Mouse (Mus musculus) liver, embryonic 11.5 days (tissue): ENCODE results near the gene Efna3. TPM values are rescaled to one million over a fixed set of nuclear protein-coding genes. Genes with fewer than 3 reads are reported as not detected.

Source experiments
- ATAC-seq: fragments of 200-750 bp; cut with Nextera tagmentation; replicated peaks from 2 replicates; pipeline ENCODE4 v1.8.0; 2017; ENCODE audit warnings: moderate number of reproducible peaks, mild to moderate bottlenecking, moderate TSS enrichment, moderate library complexity; ENCODE audit not compliant: low FRiP score
- DNase-seq: peaks from one replicate; pipeline ENCODE4 v3.0.0-alpha.2; 2017; ENCODE audit warnings: low spot score
- H3K27ac ChIP-seq: fragments of 300-500 bp; sonication (generic); 2 replicates; pipeline ENCODE4 v1.5.1; 2014; ENCODE audit warnings: mild to moderate bottlenecking, low read depth, low read length, control low read depth
- H3K27me3 ChIP-seq: fragments of 300-500 bp; sonication (generic); replicated peaks from 2 replicates; pipeline ENCODE4 v1.6.1; 2014; ENCODE audit warnings: low read length, mixed read lengths; ENCODE audit not compliant: control insufficient read depth, insufficient read depth
- H3K36me3 ChIP-seq: fragments of 300-500 bp; sonication (generic); 2 replicates; pipeline ENCODE4 v1.6.1; 2014; ENCODE audit warnings: mild to moderate bottlenecking, low read length, moderate library complexity, mixed read lengths; ENCODE audit not compliant: control insufficient read depth, insufficient read depth
- H3K4me1 ChIP-seq: fragments of 300-500 bp; sonication (generic); replicated peaks from 2 replicates; pipeline ENCODE4 v1.6.1; 2014; ENCODE audit warnings: low read length, mixed read lengths; ENCODE audit not compliant: control insufficient read depth, insufficient read depth
- H3K4me2 ChIP-seq: fragments of 300-500 bp; sonication (generic); 2 replicates; pipeline ENCODE4 v1.6.1; 2014; ENCODE audit warnings: mild to moderate bottlenecking, control low read depth, moderate library complexity
- H3K4me3 ChIP-seq: fragments of 300-500 bp; sonication (generic); 2 replicates; pipeline ENCODE4 v1.5.1; 2014; ENCODE audit warnings: low read depth, low read length, control low read depth
- H3K9ac ChIP-seq: fragments of 300-500 bp; sonication (generic); 2 replicates; pipeline ENCODE4 v1.6.1; 2014; ENCODE audit warnings: low read depth, low read length, control low read depth
- H3K9me3 ChIP-seq: fragments of 300-500 bp; sonication (generic); 2 replicates; pipeline ENCODE4 v1.6.1; 2016; ENCODE audit warnings: low read length, inconsistent platforms, mixed read lengths; ENCODE audit not compliant: control insufficient read depth
- WGBS: fragments of 180-500 bp; shearing (Covaris S2); extraction: QIAGEN DNeasy Blood & Tissue Kit; methylation state at CpG from one replicate; pipeline ENCODE4 v1.1.7; 2014; 5-methylcytosine and 5-hydroxymethylcytosine counted together
- polyA plus RNA-seq: library from polyadenylated mRNA; unstranded; fragments of >200 nt; fragmentation: Nextera tagmentation; extraction: Ambion mirVana; gene quantifications from 2 replicates; pipeline ENCODE4 v1.2.1, GENCODE M21; 2014

Gene Efna3
- polyA plus RNA-seq, 1 experiment from 2014 or later, result 3.9 TPM

DNA sequence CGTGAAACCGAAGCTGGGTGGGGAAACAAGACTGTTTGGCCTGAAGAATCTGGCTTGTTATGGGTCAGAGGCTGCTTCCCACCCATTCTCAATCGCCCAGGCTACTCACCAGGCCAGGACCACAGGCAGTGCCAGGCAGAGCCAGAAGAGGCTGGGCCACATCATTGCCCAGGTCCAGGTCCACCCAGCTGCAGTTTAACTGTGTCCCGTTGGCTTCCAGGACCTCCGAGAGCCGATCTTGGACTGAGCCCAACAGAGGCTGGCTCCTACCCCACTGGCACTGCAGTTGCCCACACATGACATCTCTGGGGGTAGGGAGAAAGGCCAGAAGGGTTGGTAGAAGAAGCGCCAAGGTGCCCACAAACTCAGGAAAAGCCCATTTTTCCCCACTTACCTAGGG is 20.5 kb upstream of the Efna3 start:
- no peak overlapping the region for H3K4me3 ChIP-seq
- WGBS, result 81% methylated on average over 7 of the region's 7 CpGs
- no peaks in the 10 kb centered on the region for H3K9me3 ChIP-seq
- H3K27ac ChIP-seq, result no peak overlapping the region
- DNase-seq (no peak), ATAC-seq (no peak)
- H3K36me3 ChIP-seq, result no peaks in the 10 kb centered on the region; the same call in 1 of the 2 replicates
- no peak overlapping the region for H3K4me2 ChIP-seq
- H3K27me3 ChIP-seq, result peaks cover 4% of the 10 kb centered on the region
- peaks cover 13% of the 10 kb centered on the region for H3K4me1 ChIP-seq
- no peak overlapping the region for H3K9ac ChIP-seq

DNA sequence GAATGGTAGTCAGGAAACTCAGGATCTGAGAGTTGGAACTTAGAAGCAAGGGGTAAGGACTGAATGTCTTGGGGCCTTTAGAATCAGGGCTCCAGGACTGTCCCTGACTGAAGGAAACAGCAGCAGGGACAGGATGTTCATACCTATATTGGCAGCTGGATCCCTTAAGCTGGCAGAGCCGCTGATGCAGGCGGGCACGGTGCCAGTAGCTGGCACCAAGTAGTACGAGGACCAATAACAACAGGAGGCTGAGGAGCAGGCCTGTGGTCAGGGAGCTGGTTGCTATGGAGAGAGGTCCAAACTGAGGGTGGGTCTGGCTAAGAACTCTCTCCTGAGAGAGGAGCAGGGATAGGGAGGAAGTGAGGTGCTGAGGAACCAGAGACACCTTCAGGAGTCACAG is 19.0 kb upstream of the Efna3 start:
- no peaks in the 10 kb centered on the region for H3K9me3 ChIP-seq
- H3K4me2 ChIP-seq, result no peak overlapping the region
- peaks cover 21% of the 10 kb centered on the region for H3K4me1 ChIP-seq
- DNase-seq, result no peak
- no peak overlapping the region for H3K27ac ChIP-seq
- H3K27me3 ChIP-seq, result peaks cover 5% of the 10 kb centered on the region; the same call in 1 of the 2 replicates
- no peak overlapping the region for H3K9ac ChIP-seq
- H3K4me3 ChIP-seq, result no peak overlapping the region
- WGBS, result 88% methylated on average over 4 of the region's 4 CpGs
- no peak for ATAC-seq
- no peaks in the 10 kb centered on the region; the same call in 1 of the 2 replicates for H3K36me3 ChIP-seq

DNA sequence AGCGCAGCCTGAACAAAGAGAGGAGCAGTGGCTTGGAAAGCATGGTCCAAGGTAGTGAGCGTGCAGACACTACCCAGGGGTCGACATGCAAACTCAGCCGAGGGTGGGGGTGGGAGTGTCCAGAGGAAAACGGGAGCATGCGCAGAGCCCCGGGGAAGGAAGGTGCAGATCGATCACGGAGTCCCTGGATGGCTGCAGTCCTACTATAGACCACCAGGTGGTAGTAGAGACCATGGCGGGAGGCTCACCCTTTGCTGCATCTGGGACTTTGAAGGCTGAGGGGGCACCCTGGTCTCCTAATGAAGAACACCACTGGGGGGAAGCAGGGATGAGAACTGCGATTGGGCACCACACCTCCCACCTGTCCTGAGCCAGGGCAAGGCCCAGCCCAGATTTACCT is 17.7 kb upstream of the Efna3 start:
- WGBS, result 12% methylated on average over 11 of the region's 11 CpGs
- H3K36me3 ChIP-seq, result no peaks in the 10 kb centered on the region; the same call in 1 of the 2 replicates
- ATAC-seq (peak; percentile 27; the same call in 1 of the 2 replicates), DNase-seq (peak; percentile 76)
- peak overlapping the region; percentile 28 for H3K4me3 ChIP-seq
- peaks cover 5% of the 10 kb centered on the region; the same call in 1 of the 2 replicates for H3K27me3 ChIP-seq
- no peaks in the 10 kb centered on the region for H3K9me3 ChIP-seq
- peaks cover 27% of the 10 kb centered on the region for H3K4me1 ChIP-seq
- H3K9ac ChIP-seq, result no peak overlapping the region
- H3K27ac ChIP-seq, result no peak overlapping the region
- H3K4me2 ChIP-seq, result peak overlapping the region; percentile 51

GRCm38 (mm10) chr3:89339416-89339815 is 16.7 kb upstream of the Efna3 start:
- H3K36me3 ChIP-seq, result no peaks in the 10 kb centered on the region; the same call in 1 of the 2 replicates
- no peaks in the 10 kb centered on the region for H3K9me3 ChIP-seq
- peaks cover 5% of the 10 kb centered on the region; the same call in 1 of the 2 replicates for H3K27me3 ChIP-seq
- H3K27ac ChIP-seq, result no peak overlapping the region; the same call in 1 of the 2 replicates
- H3K4me3 ChIP-seq, result 0 out of 2 replicates have a peak overlapping the region, but pooled peaks have one; percentile 1
- no peak overlapping the region for H3K9ac ChIP-seq
- peak; percentile 74 for DNase-seq
- H3K4me1 ChIP-seq, result peaks cover 27% of the 10 kb centered on the region
- no peak overlapping the region for H3K4me2 ChIP-seq
- no peak for ATAC-seq
- 30% methylated on average over 8 of the region's 8 CpGs for WGBS

- H3K27me3 ChIP-seq, result peaks cover 14% of the 10 kb centered on the region
Measured at GRCm38 (mm10) chr3:89337721-89338578, 15.2 kb upstream of the Efna3 start, which contains the start of gene Efna4. Efna4 (minus strand) TSS chr3:89338028.

DNA sequence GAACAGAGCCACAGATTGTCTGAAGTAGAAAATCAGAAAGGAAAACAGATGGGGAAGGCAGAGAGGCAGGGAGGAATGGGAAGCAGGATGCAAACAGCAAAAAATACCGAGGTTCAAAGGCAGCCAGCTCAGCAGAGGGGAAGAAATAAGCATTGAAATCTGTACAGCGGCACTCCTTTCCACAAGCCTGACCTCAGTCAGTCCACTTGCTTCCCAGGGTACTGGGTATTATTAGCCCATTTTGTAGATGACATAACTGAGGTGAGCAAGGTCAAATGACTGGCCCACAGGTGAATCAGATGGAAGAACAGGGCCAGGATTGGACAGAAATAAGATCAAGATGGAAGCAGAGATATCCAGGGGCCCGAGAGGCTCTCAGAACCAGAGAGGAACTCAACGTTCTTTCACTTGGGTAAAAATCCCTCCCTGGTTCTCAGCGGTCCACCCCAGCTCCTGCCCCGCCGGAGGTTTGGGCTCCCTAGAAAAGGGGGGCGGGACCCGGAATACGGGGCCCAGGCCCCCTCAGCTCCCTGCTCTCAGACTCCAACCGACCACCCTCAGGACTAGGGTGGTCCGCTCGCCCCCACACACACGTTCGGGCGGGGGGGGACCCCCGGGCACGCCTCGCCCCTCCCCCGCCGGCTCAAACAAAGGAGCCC is 14.4 kb upstream of the Efna3 start:
- H3K27ac ChIP-seq, result peak overlapping the region; percentile 68
- ATAC-seq, result no peak
- H3K9me3 ChIP-seq, result no peaks in the 10 kb centered on the region
- peaks cover 6% of the 10 kb centered on the region; the same call in 1 of the 2 replicates for H3K36me3 ChIP-seq
- peak overlapping the region; percentile 67 for H3K4me3 ChIP-seq
- peaks cover 27% of the 10 kb centered on the region for H3K4me1 ChIP-seq
- no peak for DNase-seq
- H3K27me3 ChIP-seq, result peaks cover 15% of the 10 kb centered on the region
- H3K9ac ChIP-seq, result peak overlapping the region; percentile 64
- peak overlapping the region; percentile 82 for H3K4me2 ChIP-seq
- 3% methylated on average over 21 of the region's 21 CpGs for WGBS

More at GRCm38 (mm10) chr3:89337721-89338578, 15.2 kb upstream of the Efna3 start, which contains the start of gene Efna4:
- Histone ChIP-seq H3K9ac (peak within 1 kb of the TSS; percentile 64), H3K36me3 (peaks cover 6% of the 10 kb centered on the region; the same call in 1 of the 2 replicates), H3K4me2 (peak within 1 kb of the TSS; percentile 82), H3K4me3 (peak within 1 kb of the TSS; percentile 67), H3K27ac (peak within 1 kb of the TSS; percentile 68), H3K4me1 (peaks cover 27% of the 10 kb centered on the region), H3K9me3 (no peaks in the 10 kb centered on the region)
- peak; percentile 75 for DNase-seq
- ATAC-seq, result peak; percentile 75
- 2% methylated on average over 42 of the region's 44 CpGs for WGBS

DNA sequence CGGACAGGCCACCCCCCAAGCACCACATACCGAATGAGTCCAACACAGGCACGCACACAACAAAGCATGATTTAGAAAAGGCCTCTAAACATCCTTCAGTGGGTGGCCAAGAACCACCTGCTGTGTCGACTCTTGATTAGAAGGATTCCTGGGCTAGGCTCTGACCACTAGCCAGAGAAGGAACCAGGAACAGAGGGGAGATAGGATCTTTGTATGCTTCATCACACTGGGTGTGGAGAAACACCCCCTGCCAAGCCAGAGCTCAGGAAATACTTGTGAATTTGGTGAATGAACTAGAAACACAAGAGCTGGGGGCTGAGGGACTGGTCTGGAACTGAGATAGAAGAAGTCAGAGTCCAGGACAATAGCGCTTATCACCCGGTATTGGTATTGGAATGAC is 13.8 kb upstream of the Efna3 start:
- Histone ChIP-seq H3K27me3 (peaks cover 19% of the 10 kb centered on the region), H3K4me2 (peak overlapping the region; percentile 82), H3K36me3 (peaks cover 6% of the 10 kb centered on the region; the same call in 1 of the 2 replicates), H3K27ac (no peak overlapping the region), H3K9me3 (no peaks in the 10 kb centered on the region), H3K4me3 (peak overlapping the region; percentile 67), H3K9ac (no peak overlapping the region), H3K4me1 (peaks cover 27% of the 10 kb centered on the region)
- ATAC-seq, result no peak
- 23% methylated on average over 6 of the region's 6 CpGs for WGBS
- no peak for DNase-seq

DNA sequence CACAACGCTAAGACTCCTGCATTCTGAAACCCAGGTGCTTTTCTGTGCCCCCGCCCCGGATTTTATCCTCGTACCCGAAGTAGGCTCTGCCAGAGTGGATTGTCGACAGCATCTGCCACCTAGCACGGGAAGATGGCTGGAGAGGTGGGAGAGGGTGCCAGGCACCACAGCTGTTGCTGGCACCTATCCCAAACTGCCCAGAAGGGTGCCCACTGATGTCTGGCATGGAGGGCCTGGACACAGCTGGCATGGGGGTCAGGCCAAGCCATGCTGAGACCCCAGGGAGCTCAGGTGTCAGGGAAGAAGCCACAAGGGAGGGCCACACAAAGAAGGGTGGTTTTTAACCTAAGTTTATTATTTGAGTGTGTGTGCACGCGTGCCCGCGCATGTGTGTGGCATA is 10.3 kb upstream of the Efna3 start:
- 78% methylated on average over 11 of the region's 11 CpGs for WGBS
- no peak overlapping the region for H3K4me2 ChIP-seq
- no peak overlapping the region for H3K4me3 ChIP-seq
- peaks cover 6% of the 10 kb centered on the region; the same call in 1 of the 2 replicates for H3K36me3 ChIP-seq
- no peak for DNase-seq
- no peak overlapping the region for H3K9ac ChIP-seq
- peaks cover 27% of the 10 kb centered on the region for H3K27me3 ChIP-seq
- H3K9me3 ChIP-seq, result no peaks in the 10 kb centered on the region
- no peak overlapping the region for H3K27ac ChIP-seq
- H3K4me1 ChIP-seq, result peaks cover 11% of the 10 kb centered on the region
- ATAC-seq, result no peak
